Mouse (Mus musculus): Measurements from ENCODE around the gene Dnm1. TPM values are rescaled to one million over a fixed set of nuclear protein-coding genes. Genes with fewer than 3 reads are reported as not detected.

The Dnm1 gene
- polyA plus RNA-seq, 1 experiment from 2014 or later: 23.5 TPM

- peaks cover 31% of the 10 kb centered on the region for H3K36me3 ChIP-seq (replicated peaks)
- no peaks in the 10 kb centered on the region for H3K27me3 ChIP-seq (replicated peaks; ENCODE audit: low read depth, poor library complexity, severe bottlenecking)
- H3K4me3 ChIP-seq: peak overlapping the region; percentile 91; the same call in 1 of the 2 replicates
- H3K27ac ChIP-seq (replicated peaks): no peak overlapping the region
- peaks cover 19% of the 10 kb centered on the region for H3K4me1 ChIP-seq
- no peaks in the 10 kb centered on the region for H3K9me3 ChIP-seq
- WGBS: 33% methylated on average over 4 of the region's 4 CpGs
- DNase-seq (ENCODE audit: low spot score): peak; percentile 38
Measured at GRCm38 (mm10) chr2:32260635-32261034, 92.5 kb downstream of the Dnm1 start.

GRCm38 (mm10) chr2:32259657-32260417 is 93.3 kb downstream of the Dnm1 start, which contains the start of gene Uck1:
TSS of gene Uck1 (minus strand) at chr2:32260159.
- Histone ChIP-seq H3K9me3 (no peaks in the 10 kb centered on the region), H3K27ac (replicated peaks) (peak within 1 kb of the TSS; percentile 90), H3K36me3 (replicated peaks) (peaks cover 36% of the 10 kb centered on the region), H3K4me1 (peaks cover 19% of the 10 kb centered on the region), H3K27me3 (replicated peaks; ENCODE audit: low read depth, poor library complexity, severe bottlenecking) (no peaks in the 10 kb centered on the region), H3K4me3 (peak within 1 kb of the TSS; percentile 91)
- DNase-seq (ENCODE audit: low spot score): peak; percentile 91
- WGBS: 1% methylated on average over 59 of the region's 59 CpGs

- Histone ChIP-seq H3K9me3 (no peaks in the 10 kb centered on the region), H3K4me3 (peak overlapping the region; percentile 91), H3K27me3 (replicated peaks; ENCODE audit: low read depth, poor library complexity, severe bottlenecking) (no peaks in the 10 kb centered on the region), H3K36me3 (replicated peaks) (peaks cover 44% of the 10 kb centered on the region), H3K4me1 (peaks cover 19% of the 10 kb centered on the region), H3K27ac (replicated peaks) (peak overlapping the region; percentile 90)
- 65% methylated on average over 6 of the region's 6 CpGs for WGBS
- no peak for DNase-seq (ENCODE audit: low spot score)
Measured at GRCm38 (mm10) chr2:32258887-32259533, 94.1 kb downstream of the Dnm1 start.

Small RNA genes lying within 50 kb of the gene (microRNA-seq; reads per million reads assigned to microRNA genes)
- gene Gm23363: 1.5 reads per million
- gene Mir199b: 1,203 reads per million, percentile 76 among the genes with 10 or more reads in this experiment

Other genes starting within 250 kb of the Dnm1 start
- 60.0 and 69.9 TPM in 2 replicates for gene Prrc2b, start 202.3 kb downstream of the Dnm1 start, polyA plus RNA-seq (2016; fragmentation: Nextera tagmentation; extraction: Ambion mirVana)
- 22.4 and 22.5 TPM in 2 replicates for gene Pomt1, start 116.7 kb downstream of the Dnm1 start, polyA plus RNA-seq (2016; fragmentation: Nextera tagmentation; extraction: Ambion mirVana)
- 74.7 and 84.0 TPM in 2 replicates for gene Uck1, start 93.2 kb downstream of the Dnm1 start, polyA plus RNA-seq (2016; fragmentation: Nextera tagmentation; extraction: Ambion mirVana)
- 20.2 and 22.5 TPM in 2 replicates for gene Golga2, start 66.0 kb downstream of the Dnm1 start, polyA plus RNA-seq (2016; fragmentation: Nextera tagmentation; extraction: Ambion mirVana)
- gene Swi5, start 65.3 kb downstream of the Dnm1 start, polyA plus RNA-seq (2016; fragmentation: Nextera tagmentation; extraction: Ambion mirVana): 522 and 535 TPM in 2 replicates
- gene Ciz1, start 1.0 kb downstream of the Dnm1 start, polyA plus RNA-seq (2016; fragmentation: Nextera tagmentation; extraction: Ambion mirVana): 65.8 and 66.4 TPM in 2 replicates
- 35.0 and 39.3 TPM in 2 replicates for gene 1110008P14Rik, start 28.6 kb upstream of the Dnm1 start, polyA plus RNA-seq (2016; fragmentation: Nextera tagmentation; extraction: Ambion mirVana)
- not detected in 2 replicates for gene Lcn2, start 34.9 kb upstream of the Dnm1 start, polyA plus RNA-seq (2016; fragmentation: Nextera tagmentation; extraction: Ambion mirVana)
- 32.2 and 32.5 TPM in 2 replicates for gene Ptges2, start 42.6 kb upstream of the Dnm1 start, polyA plus RNA-seq (2016; fragmentation: Nextera tagmentation; extraction: Ambion mirVana)
- 6.4 and 6.8 TPM in 2 replicates for gene Naif1, start 97.1 kb upstream of the Dnm1 start, polyA plus RNA-seq (2016; fragmentation: Nextera tagmentation; extraction: Ambion mirVana)
- gene Slc25a25, start 98.1 kb upstream of the Dnm1 start, polyA plus RNA-seq (2016; fragmentation: Nextera tagmentation; extraction: Ambion mirVana): 29.8 and 31.8 TPM in 2 replicates
- gene Fam102a, start 182.0 kb upstream of the Dnm1 start, polyA plus RNA-seq (2016; fragmentation: Nextera tagmentation; extraction: Ambion mirVana): 11.8 and 12.3 TPM in 2 replicates
- 109 and 111 TPM in 2 replicates for gene Dpm2, start 217.5 kb upstream of the Dnm1 start, polyA plus RNA-seq (2016; fragmentation: Nextera tagmentation; extraction: Ambion mirVana)
- 2.0 and 2.1 TPM in 2 replicates for gene Pip5kl1, start 221.5 kb upstream of the Dnm1 start, polyA plus RNA-seq (2016; fragmentation: Nextera tagmentation; extraction: Ambion mirVana)
- gene 9430097D07Rik, start 222.3 kb upstream of the Dnm1 start, polyA plus RNA-seq (2016; fragmentation: Nextera tagmentation; extraction: Ambion mirVana): 0.11 TPM in 2 replicates
- 25.1 and 26.4 TPM in 2 replicates for gene St6galnac4, start 233.8 kb upstream of the Dnm1 start, polyA plus RNA-seq (2016; fragmentation: Nextera tagmentation; extraction: Ambion mirVana)
- 17.1 and 17.3 TPM in 2 replicates for gene St6galnac6, start 246.4 kb upstream of the Dnm1 start, polyA plus RNA-seq (2016; fragmentation: Nextera tagmentation; extraction: Ambion mirVana)